Mouse (Mus musculus) heart, embryonic 13.5 days (tissue): ENCODE measurements at regions not wholly inside any gene's neighbourhood (a gene's known extent, or its start where the extent isn't known, plus 50 kb on each side); places are given as distances from the start of the nearest gene placed in this dataset.
"Not testable (repeated sequence)": the region's sequence is repeated elsewhere in the genome, so short reads cannot be mapped to it uniquely, and the experiment has no call there.

Source experiments
- ATAC-seq: fragments of 200-750 bp; cut with Nextera tagmentation; 2 replicates; pipeline ENCODE4 v1.8.0; 2017; ENCODE audit warnings: moderate TSS enrichment; ENCODE audit not compliant: insufficient number of reproducible peaks, low FRiP score, low TSS enrichment; ENCODE audit errors: extremely low read depth
- H3K27ac ChIP-seq: fragments of 300-500 bp; sonication (generic); replicated peaks from 2 replicates; pipeline ENCODE4 v1.5.1; 2015; ENCODE audit warnings: moderate library complexity, mild to moderate bottlenecking, inconsistent platforms
- H3K27me3 ChIP-seq: fragments of 300-500 bp; sonication (generic); replicated peaks from 2 replicates; pipeline ENCODE4 v1.6.1; 2015; ENCODE audit warnings: mild to moderate bottlenecking, inconsistent platforms
- H3K36me3 ChIP-seq: fragments of 300-500 bp; sonication (generic); 2 replicates; pipeline ENCODE4 v1.6.1; 2015; ENCODE audit warnings: mild to moderate bottlenecking, inconsistent platforms
- H3K4me1 ChIP-seq: fragments of 300-500 bp; sonication (generic); 2 replicates; pipeline ENCODE4 v1.6.1; 2015; ENCODE audit warnings: inconsistent platforms
- H3K4me2 ChIP-seq: fragments of 300-500 bp; sonication (generic); 2 replicates; pipeline ENCODE4 v1.6.1; 2015; ENCODE audit warnings: inconsistent platforms, mild to moderate bottlenecking, moderate library complexity
- H3K4me3 ChIP-seq: fragments of 300-500 bp; sonication (generic); 2 replicates; pipeline ENCODE4 v1.5.1; 2015; ENCODE audit warnings: moderate library complexity, mild to moderate bottlenecking, inconsistent platforms
- H3K9ac ChIP-seq: fragments of 300-500 bp; sonication (generic); 2 replicates; pipeline ENCODE4 v1.6.1; 2015; ENCODE audit warnings: inconsistent platforms, mild to moderate bottlenecking, moderate library complexity
- H3K9me3 ChIP-seq: fragments of 300-500 bp; sonication (generic); 2 replicates; pipeline ENCODE4 v1.6.1; 2016; ENCODE audit warnings: inconsistent platforms
- WGBS: fragments of 180-500 bp; shearing (Covaris S2); methylation state at CpG from one replicate; pipeline ENCODE4 v1.1.7; 2015; ENCODE audit warnings: mixed read lengths; 5-methylcytosine and 5-hydroxymethylcytosine counted together

DNA sequence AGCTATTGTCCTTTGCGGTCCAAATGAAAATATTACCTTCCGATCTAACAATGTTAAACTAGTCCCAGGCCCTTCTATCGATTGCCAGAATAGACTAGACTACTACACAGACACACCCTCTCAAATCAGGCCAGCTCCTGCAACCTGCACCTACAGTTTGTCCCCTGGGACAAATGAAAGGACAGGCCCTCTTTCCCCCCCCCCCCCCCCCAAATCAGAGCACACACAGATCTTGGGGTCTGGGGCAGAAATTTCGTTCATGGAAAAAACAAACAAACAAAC, 77.8 kb downstream of the BC107364 start:
- not testable (repeated sequence) for H3K27me3 ChIP-seq, H3K4me3 ChIP-seq, H3K4me2 ChIP-seq, ATAC-seq, H3K27ac ChIP-seq, H3K36me3 ChIP-seq, H3K9ac ChIP-seq, H3K9me3 ChIP-seq, H3K4me1 ChIP-seq
- no CpG with 5 or more reads among the region's 4 CpGs for WGBS

DNA sequence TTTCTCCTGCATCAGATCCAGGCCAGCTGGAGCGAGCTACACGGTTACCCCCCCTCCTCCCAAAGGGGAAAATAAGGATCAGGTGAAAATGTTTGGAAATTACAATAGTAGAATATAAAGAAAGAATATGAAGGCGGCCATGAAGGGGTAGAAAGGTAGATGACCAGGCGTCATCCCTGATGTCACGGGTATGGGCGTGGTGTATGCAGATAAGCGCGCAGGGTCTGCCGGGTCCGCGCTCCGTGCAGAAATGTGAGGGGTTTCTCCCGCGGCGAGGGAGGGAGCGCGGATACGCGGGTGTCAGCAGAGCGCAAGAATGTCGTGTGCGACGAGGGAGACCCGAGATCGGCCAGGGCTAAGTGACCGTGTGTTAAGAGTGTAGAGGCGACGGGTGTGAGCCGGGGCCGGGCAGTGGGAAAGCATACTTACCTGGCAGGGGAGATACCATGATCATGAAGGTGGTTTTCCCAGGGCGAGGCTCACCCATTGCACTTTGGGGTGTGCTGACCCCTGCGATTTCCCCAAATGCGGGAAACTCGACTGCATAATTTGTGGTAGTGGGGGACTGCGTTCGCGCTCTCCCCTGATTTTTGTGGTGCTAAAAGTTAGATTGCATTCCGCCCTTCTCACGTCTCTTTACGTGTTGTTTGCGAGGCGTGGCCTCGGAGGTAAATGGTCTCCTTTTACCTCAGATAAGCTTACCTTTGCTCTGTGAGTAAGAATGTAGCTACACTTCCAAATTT, 78.3 kb downstream of the BC107364 start:
- not testable (repeated sequence) for H3K9ac ChIP-seq, H3K9me3 ChIP-seq, H3K4me2 ChIP-seq, H3K36me3 ChIP-seq, H3K27me3 ChIP-seq, ATAC-seq, H3K27ac ChIP-seq, H3K4me3 ChIP-seq, H3K4me1 ChIP-seq
- WGBS = 31% methylated on average over 2 of the region's 43 CpGs

DNA sequence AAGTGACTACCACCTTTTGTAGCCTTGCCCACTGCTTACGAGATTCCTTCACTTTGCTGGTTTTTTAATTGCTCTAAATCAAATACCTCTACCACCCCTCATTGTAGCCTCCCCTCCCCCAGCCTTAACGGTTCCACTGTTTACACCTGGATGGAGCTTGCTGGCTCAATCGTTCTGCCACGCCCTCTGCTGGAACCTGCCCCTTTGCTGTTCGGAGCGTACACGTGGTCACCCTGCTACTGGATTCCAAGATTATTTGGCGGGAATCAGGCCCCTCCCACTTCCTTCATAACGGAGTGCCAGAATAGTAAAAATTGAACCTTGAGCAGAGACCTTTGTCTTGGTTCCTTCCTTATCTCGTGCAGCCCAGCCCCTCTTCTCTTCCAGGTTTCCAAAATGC, 68.8 kb upstream of the Fcgr1 start:
- H3K4me3 ChIP-seq, H3K9ac ChIP-seq, H3K27ac ChIP-seq, H3K4me1 ChIP-seq, H3K9me3 ChIP-seq, H3K4me2 ChIP-seq, ATAC-seq, H3K36me3 ChIP-seq: not testable (repeated sequence)
- WGBS = 28% methylated on average over 10 of the region's 10 CpGs
- peaks cover 22% of the 10 kb centered on the region for H3K27me3 ChIP-seq

- Histone ChIP-seq H3K27me3 (peaks cover 22% of the 10 kb centered on the region), H3K27ac (no peak overlapping the region), H3K9ac (no peak overlapping the region), H3K4me1 (no peaks in the 10 kb centered on the region), H3K9me3 (peaks cover 8% of the 10 kb centered on the region), H3K4me3 (no peak overlapping the region), H3K36me3 (no peaks in the 10 kb centered on the region), H3K4me2 (no peak overlapping the region)
- ATAC-seq = no peak
- WGBS = 60% methylated on average over 3 of the region's 3 CpGs
Measured at GRCm38 (mm10) chr3:96360816-96361215, 67.0 kb upstream of the Fcgr1 start.

DNA sequence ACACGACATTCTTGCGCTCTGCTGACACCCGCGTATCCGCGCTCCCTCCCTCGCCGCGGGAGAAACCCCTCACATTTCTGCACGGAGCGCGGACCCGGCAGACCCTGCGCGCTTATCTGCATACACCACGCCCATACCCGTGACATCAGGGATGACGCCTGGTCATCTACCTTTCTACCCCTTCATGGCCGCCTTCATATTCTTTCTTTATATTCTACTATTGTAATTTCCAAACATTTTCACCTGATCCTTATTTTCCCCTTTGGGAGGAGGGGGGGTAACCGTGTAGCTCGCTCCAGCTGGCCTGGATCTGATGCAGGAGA, 66.4 kb upstream of the Fcgr1 start:
- not testable (repeated sequence) for H3K9me3 ChIP-seq, H3K36me3 ChIP-seq, H3K27ac ChIP-seq, H3K4me3 ChIP-seq, H3K4me2 ChIP-seq, H3K9ac ChIP-seq, H3K4me1 ChIP-seq, ATAC-seq
- 0% methylated on average over 2 of the region's 21 CpGs for WGBS
- H3K27me3 ChIP-seq = peaks cover 22% of the 10 kb centered on the region

GRCm38 (mm10) chr3:96359507-96360213, 65.9 kb upstream of the Fcgr1 start:
- peaks cover 22% of the 10 kb centered on the region for H3K27me3 ChIP-seq
- not testable (repeated sequence) for ATAC-seq, H3K27ac ChIP-seq, H3K4me2 ChIP-seq, H3K9me3 ChIP-seq, H3K4me3 ChIP-seq, H3K36me3 ChIP-seq, H3K4me1 ChIP-seq, H3K9ac ChIP-seq
- no CpG with 5 or more reads among the region's 26 CpGs for WGBS

DNA sequence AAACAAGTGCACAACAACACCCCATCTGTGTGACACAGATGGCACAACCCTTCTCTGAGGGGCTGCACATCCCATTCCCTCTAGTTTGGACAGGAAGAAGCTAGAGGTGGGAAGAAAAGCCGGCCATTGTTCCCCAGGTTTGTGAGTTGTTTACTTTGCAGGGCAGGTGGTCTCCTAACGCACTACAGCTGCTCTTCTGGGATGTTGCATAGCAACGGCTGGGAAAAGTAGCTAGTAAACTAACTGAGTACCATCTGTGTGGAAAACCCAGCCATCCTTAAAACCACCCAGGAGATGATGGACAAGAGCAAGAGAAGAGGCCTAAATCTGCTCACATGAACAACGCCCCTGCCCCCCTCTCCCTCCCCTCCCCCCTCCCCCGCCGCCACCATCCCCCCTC, 57.9 kb upstream of the Fcgr1 start:
- not testable (repeated sequence) for H3K36me3 ChIP-seq, H3K9ac ChIP-seq, H3K4me3 ChIP-seq, H3K9me3 ChIP-seq, H3K27me3 ChIP-seq, ATAC-seq, H3K4me1 ChIP-seq, H3K27ac ChIP-seq, H3K4me2 ChIP-seq
- WGBS = no CpG with 5 or more reads among the region's 6 CpGs

GRCm38 (mm10) chr3:96350985-96351384, 57.2 kb upstream of the Fcgr1 start:
- H3K9ac ChIP-seq, H3K36me3 ChIP-seq, H3K27me3 ChIP-seq, ATAC-seq, H3K4me1 ChIP-seq, H3K9me3 ChIP-seq, H3K27ac ChIP-seq, H3K4me3 ChIP-seq, H3K4me2 ChIP-seq: not testable (repeated sequence)
- no CpG with 5 or more reads among the region's 13 CpGs for WGBS

GRCm38 (mm10) chr3:96346543-96346942, 52.8 kb upstream of the Fcgr1 start:
- peaks cover 34% of the 10 kb centered on the region for H3K27me3 ChIP-seq
- not testable (repeated sequence) for H3K27ac ChIP-seq, H3K4me2 ChIP-seq, H3K4me1 ChIP-seq, ATAC-seq, H3K36me3 ChIP-seq, H3K9me3 ChIP-seq, H3K9ac ChIP-seq, H3K4me3 ChIP-seq
- WGBS = no CpG with 5 or more reads among the region's 17 CpGs

- no peak for ATAC-seq
- under 1% methylated on average over 27 of the region's 27 CpGs for WGBS
- no peaks in the 10 kb centered on the region for H3K9me3 ChIP-seq
- H3K27me3 ChIP-seq = peaks cover 60% of the 10 kb centered on the region
- H3K4me1 ChIP-seq = 0 out of 2 replicates have a peak, but pooled peaks cover 4% of the 10 kb centered on the region
- no peaks in the 10 kb centered on the region for H3K36me3 ChIP-seq
- no peak overlapping the region for H3K9ac ChIP-seq
- no peak overlapping the region for H3K4me3 ChIP-seq
- peak overlapping the region; percentile 33; the same call in 1 of the 2 replicates for H3K4me2 ChIP-seq
- H3K27ac ChIP-seq = no peak overlapping the region
Measured at GRCm38 (mm10) chr3:96343471-96344120, 49.8 kb upstream of the Fcgr1 start.
